Mouse (Mus musculus) pancreas, adult 10 weeks (tissue): ENCODE data around the gene Gm5617. TPM values are rescaled to one million over a fixed set of nuclear protein-coding genes. Genes with fewer than 3 reads are reported as not detected.

Experiments
- polyA plus RNA-seq: library from polyadenylated mRNA; stranded (reverse); fragments of 350-450 nt; fragmentation: Illumina TruSeq; extraction: RNeasy Lipid Tissue Mini Kit (QIAGEN cat#74804); gene quantifications from one replicate; pipeline ENCODE4 v1.2.3, GENCODE M21; 2015; ENCODE audit warnings: low read depth, low replicate concordance; ENCODE audit not compliant: insufficient read depth

Gm5617 gene
- 6.0 TPM for polyA plus RNA-seq

GRCm38 (mm10) chr9:48494817-48495547, at the start of gene Gm5617, which contains the start of gene Rbm7:
Gene Gm5617 (plus strand): TSS chr9:48495442.
Gene Rbm7 (minus strand): TSS chr9:48495299.

GRCm38 (mm10) chr9:48480411-48481213, 14.6 kb upstream of the Gm5617 start, which contains the start of gene Rexo2:
Gene Rexo2 (minus strand): TSS chr9:48480623.

Other genes starting within 250 kb of the Gm5617 start
- 1.1 TPM for gene Nxpe2, start 142.0 kb upstream of the Gm5617 start, polyA plus RNA-seq
- gene Rexo2, start 14.8 kb upstream of the Gm5617 start, polyA plus RNA-seq, result 34.0 TPM
- 11.7 TPM for gene Rbm7, start 143 bp upstream of the Gm5617 start, polyA plus RNA-seq
- 6.6 TPM for gene Nnmt, start 109.7 kb downstream of the Gm5617 start, polyA plus RNA-seq